Mouse (Mus musculus): ENCODE results near the gene Psap. TPM values are rescaled to one million over a fixed set of nuclear protein-coding genes. Genes with fewer than 3 reads are reported as not detected.
A peak's percentile ranks its signal among the peaks of the same experiment; 100 is the strongest.

Psap gene
- polyA plus RNA-seq, 1 experiment from 2014 or later, result 69.5 TPM

GRCm38 (mm10) chr10:60350805-60351167 lies 73.4 kb downstream of the Psap start:
- Histone ChIP-seq H3K4me3 (ENCODE audit: low read length) (no peak overlapping the region), H3K36me3 (ENCODE audit: control insufficient read depth, insufficient read depth, low read length) (no peaks in the 10 kb centered on the region), H3K4me2 (replicated peaks; ENCODE audit: low read depth, low read length) (peak overlapping the region; percentile 5; the same call in 1 of the 2 replicates), H3K27me3 (ENCODE audit: control insufficient read depth, insufficient read depth, low read length) (no peaks in the 10 kb centered on the region), H3K4me1 (ENCODE audit: control insufficient read depth, insufficient read depth, low read length) (peaks cover 30% of the 10 kb centered on the region), H3K9ac (ENCODE audit: low read depth, low read length) (no peak overlapping the region), H3K9me3 (ENCODE audit: control insufficient read depth, low read length) (no peaks in the 10 kb centered on the region), H3K27ac (ENCODE audit: low read depth, low read length) (peak overlapping the region; percentile 59; the same call in 1 of the 2 replicates)
- peak; percentile 47; the same call in 1 of the 2 replicates for ATAC-seq (ENCODE audit: low FRiP score, low TSS enrichment)
- WGBS, result 29% methylated on average over 3 of the region's 3 CpGs

DNA sequence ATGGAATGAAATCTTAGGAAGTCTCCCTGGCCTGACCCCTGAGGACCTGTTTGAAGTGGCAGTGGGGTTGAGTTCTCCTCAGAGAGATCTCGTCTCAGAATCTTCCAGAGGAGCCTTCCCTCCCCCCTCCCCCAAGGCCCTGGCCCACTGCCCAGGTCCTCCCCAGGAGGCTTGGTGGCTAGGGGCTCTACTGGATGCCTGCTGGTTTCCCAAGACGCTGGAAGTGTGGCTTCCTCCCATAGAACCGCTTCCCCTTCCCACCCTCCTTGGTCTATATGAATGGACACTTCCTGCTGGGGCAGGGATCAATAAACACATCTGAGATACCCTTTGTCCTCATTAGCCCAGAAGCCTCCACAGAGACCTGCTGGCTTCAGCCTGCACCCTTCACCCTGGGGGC lies 73.8 kb downstream of the Psap start:
- WGBS, result 36% methylated on average over 2 of the region's 3 CpGs
- no peaks in the 10 kb centered on the region for H3K36me3 ChIP-seq (ENCODE audit: control insufficient read depth, insufficient read depth, low read length)
- H3K27ac ChIP-seq (ENCODE audit: low read depth, low read length), result peak overlapping the region; percentile 59
- peaks cover 29% of the 10 kb centered on the region for H3K4me1 ChIP-seq (ENCODE audit: control insufficient read depth, insufficient read depth, low read length)
- H3K9ac ChIP-seq (ENCODE audit: low read depth, low read length), result no peak overlapping the region
- H3K4me3 ChIP-seq (ENCODE audit: low read length), result no peak overlapping the region
- H3K27me3 ChIP-seq (ENCODE audit: control insufficient read depth, insufficient read depth, low read length), result no peaks in the 10 kb centered on the region
- H3K9me3 ChIP-seq (ENCODE audit: control insufficient read depth, low read length), result no peaks in the 10 kb centered on the region
- ATAC-seq (ENCODE audit: low FRiP score, low TSS enrichment), result no peak
- H3K4me2 ChIP-seq (replicated peaks; ENCODE audit: low read depth, low read length), result no peak overlapping the region; the same call in 1 of the 2 replicates

DNA sequence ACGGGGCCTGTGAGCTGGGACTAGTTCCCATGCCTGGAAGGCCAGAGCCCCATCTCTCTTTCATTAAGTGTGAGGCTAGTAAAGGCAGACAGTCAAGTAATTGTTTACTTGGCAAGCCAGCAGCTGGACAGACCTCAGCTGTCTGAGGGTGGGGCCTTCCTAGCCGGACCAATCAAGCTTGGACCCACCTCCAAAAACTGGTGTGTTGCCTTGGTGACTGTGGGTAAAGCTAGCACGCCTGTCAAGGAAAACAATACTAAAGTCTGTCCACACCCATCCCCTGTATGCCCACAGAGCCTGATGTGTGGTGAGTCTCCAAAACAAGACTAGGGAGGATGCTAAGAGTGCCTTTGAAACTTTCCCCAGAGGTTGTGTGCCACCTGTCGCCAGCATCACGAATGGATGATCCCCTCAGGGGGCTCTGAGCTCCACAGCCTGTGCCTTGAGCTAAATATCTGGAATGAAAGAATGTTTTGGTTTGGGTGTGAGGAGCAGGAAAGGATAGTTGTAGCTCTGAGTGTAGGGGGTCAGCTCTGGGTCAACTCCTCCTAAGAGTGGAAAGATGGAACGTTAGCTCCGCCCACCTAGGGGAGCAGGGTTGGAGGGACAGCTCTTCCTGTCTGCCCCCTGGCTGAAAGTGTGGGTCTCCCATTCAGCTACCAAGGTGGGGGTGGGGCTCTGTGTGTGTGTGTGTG lies 74.5 kb downstream of the Psap start:
- peak overlapping the region; percentile 59 for H3K27ac ChIP-seq (ENCODE audit: low read depth, low read length)
- WGBS, result 21% methylated on average over 7 of the region's 7 CpGs
- no peak overlapping the region for H3K9ac ChIP-seq (ENCODE audit: low read depth, low read length)
- H3K4me2 ChIP-seq (replicated peaks; ENCODE audit: low read depth, low read length), result no peak overlapping the region; the same call in 1 of the 2 replicates
- H3K4me1 ChIP-seq (ENCODE audit: control insufficient read depth, insufficient read depth, low read length), result peaks cover 23% of the 10 kb centered on the region
- H3K27me3 ChIP-seq (ENCODE audit: control insufficient read depth, insufficient read depth, low read length), result no peaks in the 10 kb centered on the region
- no peaks in the 10 kb centered on the region for H3K9me3 ChIP-seq (ENCODE audit: control insufficient read depth, low read length)
- H3K4me3 ChIP-seq (ENCODE audit: low read length), result no peak overlapping the region
- H3K36me3 ChIP-seq (ENCODE audit: control insufficient read depth, insufficient read depth, low read length), result no peaks in the 10 kb centered on the region
- ATAC-seq (ENCODE audit: low FRiP score, low TSS enrichment), result peak; percentile 37

Other genes starting within 250 kb of the Psap start
- gene Spock2, start 171.4 kb upstream of the Psap start, polyA plus RNA-seq (2014; fragmentation: Nextera tagmentation; extraction: Ambion mirVana), result 35.7 and 51.3 TPM in 2 replicates
- 1.0 and 1.1 TPM in 2 replicates for gene Chst3, start 58.4 kb upstream of the Psap start, polyA plus RNA-seq (2014; fragmentation: Nextera tagmentation; extraction: Ambion mirVana)
- gene Vsir, start 69.2 kb downstream of the Psap start, polyA plus RNA-seq (2014; fragmentation: Nextera tagmentation; extraction: Ambion mirVana), result 2.2 and 4.6 TPM in 2 replicates
- 0.70 and 1.0 TPM in 2 replicates for gene Gm17455, start 122.1 kb downstream of the Psap start, polyA plus RNA-seq (2014; fragmentation: Nextera tagmentation; extraction: Ambion mirVana)